Mouse (Mus musculus) lung, postnatal 0 days (tissue): ENCODE measurements around the gene Crb1.

ENCODE experiments used
- CTCF ChIP-seq: IDR thresholded peaks from 2 replicates; pipeline ENCODE4 v1.5.1; 2016; ENCODE audit warnings: antibody characterized with exemption, mild to moderate bottlenecking
- EP300 ChIP-seq: IDR thresholded peaks from 2 replicates; pipeline ENCODE4 v1.6.1; 2016; ENCODE audit warnings: antibody characterized with exemption, mild to moderate bottlenecking, control low read depth

DNA sequence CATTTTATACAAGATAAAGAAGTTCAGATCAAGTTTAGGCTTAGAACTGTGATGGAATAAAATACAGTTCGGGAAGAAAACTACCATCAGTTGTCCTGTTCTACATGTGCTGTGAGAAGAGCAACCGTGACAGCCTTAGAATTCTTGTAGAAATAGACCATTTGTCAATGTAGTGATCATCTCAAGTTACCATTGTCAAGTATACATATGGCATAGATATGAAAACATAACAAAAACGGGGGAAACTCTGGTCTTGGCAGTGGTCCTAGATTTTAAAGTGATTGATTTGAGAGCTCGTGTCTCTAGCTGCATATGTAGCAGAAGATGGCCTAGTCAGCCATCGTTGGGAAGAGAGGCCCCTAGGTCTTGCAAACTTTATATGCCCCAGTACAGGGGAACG, 127.7 kb downstream of the Crb1 start:
- TF ChIP-seq CTCF (no peak), EP300 (no peak)
